Mouse (Mus musculus): ENCODE data around the gene Mrln. TPM values are rescaled to one million over a fixed set of nuclear protein-coding genes. Genes with fewer than 3 reads are reported as not detected.
A peak's percentile ranks its signal among the peaks of the same experiment; 100 is the strongest.
"Not testable (repeated sequence)": the region's sequence is repeated elsewhere in the genome, so short reads cannot be mapped to it uniquely, and the experiment has no call there.

Gene Mrln
- total RNA-seq, 2 experiments from 2014 or later = 4.0 TPM

- DNase-seq = peak in 1 of 2 experiments; percentile 47
Measured at GRCm38 (mm10) chr10:70195279-70195678, 9.2 kb upstream of the Mrln start.

- peak; percentile 42 to 44 for DNase-seq
Measured at GRCm38 (mm10) chr10:70195786-70196185, 8.7 kb upstream of the Mrln start.

GRCm38 (mm10) chr10:70196666-70197065 is 7.8 kb upstream of the Mrln start:
- DNase-seq = peak; percentile 38 to 72

GRCm38 (mm10) chr10:70197601-70198000 is 6.9 kb upstream of the Mrln start:
- DNase-seq = peak in 1 of 2 experiments; percentile 31

GRCm38 (mm10) chr10:70198012-70198411 is 6.5 kb upstream of the Mrln start:
- no peak for DNase-seq

GRCm38 (mm10) chr10:70198951-70199463 is 5.5 kb upstream of the Mrln start:
- no peak for DNase-seq

DNA sequence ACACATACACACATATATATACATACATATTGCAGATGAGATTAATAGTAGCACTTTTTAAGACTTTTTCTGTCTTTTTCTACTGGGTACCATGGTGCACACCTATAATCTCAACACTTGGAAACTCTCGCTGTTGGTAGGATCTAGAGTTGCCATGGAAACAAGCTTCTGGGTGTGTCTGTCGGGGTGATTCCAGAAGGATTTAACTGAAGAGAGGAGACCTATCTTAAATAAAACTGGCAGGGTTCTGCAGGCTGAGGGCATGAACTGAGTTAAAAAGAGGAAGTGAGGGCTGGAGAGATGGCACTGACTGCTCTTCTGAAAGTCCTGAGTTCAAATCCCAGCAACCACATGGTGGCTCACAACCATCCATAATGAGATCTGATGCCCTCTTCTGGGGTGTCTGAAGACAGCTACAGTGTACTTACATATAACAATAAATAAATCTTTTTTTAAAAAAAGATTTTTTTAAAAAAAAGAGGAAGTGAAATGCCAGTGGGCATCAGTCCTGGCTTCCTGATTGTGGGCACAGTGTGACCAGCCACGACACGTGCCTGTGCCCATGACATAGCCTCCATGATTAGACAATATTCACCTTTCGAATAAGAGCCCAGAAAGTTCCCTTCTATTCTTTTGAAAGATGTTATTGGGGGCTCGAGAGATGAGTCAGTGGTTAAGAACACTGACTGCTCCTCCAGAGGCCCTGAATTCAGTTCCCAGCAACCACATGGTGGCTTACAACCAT is 4.8 kb upstream of the Mrln start:
- no peak for DNase-seq

GRCm38 (mm10) chr10:70200889-70201500 is 3.5 kb upstream of the Mrln start:
- no peak for DNase-seq

DNA sequence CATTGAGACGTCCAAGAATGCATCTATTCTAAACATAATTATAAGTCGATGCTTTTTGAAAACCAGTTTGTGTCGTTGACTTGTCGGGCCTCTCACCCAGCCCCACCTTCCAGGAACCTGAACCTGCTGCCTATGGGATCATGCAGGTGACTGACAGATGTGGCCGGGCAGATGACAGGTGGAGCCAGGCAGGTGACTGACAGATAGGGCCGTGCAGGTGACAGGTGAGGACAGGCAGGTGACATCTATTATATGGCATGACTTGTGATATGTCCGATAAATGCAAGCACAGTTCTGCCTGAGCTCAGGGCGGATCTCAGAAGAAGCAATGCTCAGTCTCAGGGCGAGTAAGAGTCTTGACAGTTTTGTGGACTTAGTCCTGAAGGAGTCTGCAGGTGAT is 6.8 kb downstream of the Mrln start:
- DNase-seq = no peak

- no peak for DNase-seq
Measured at GRCm38 (mm10) chr10:70220971-70221370, 16.5 kb downstream of the Mrln start.

- not testable (repeated sequence) for DNase-seq
Measured at GRCm38 (mm10) chr10:70222231-70222630, 17.8 kb downstream of the Mrln start.

- DNase-seq = peak; percentile 25 to 60
Measured at GRCm38 (mm10) chr10:70224571-70224970, 20.1 kb downstream of the Mrln start.

DNA sequence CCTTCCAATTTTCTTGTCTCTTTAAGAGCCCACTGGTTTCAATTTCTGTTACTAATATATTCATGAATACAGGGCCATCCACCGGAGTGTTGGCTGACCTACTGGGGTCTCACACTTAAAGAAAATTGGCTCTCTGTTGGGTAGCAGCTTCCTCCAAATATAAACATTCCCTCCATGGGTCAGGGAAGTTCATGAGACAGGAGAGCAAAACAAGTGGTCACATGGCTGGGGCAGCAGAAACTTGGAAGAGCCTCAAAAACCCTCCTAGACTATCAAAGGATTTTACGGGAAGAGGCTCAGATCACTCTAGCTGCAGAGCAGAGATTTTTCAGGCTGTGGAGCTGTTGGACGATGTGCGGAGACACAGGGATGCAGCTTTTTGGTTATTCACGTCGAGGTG is 21.3 kb downstream of the Mrln start:
- peak; percentile 45 to 49 for DNase-seq

DNA sequence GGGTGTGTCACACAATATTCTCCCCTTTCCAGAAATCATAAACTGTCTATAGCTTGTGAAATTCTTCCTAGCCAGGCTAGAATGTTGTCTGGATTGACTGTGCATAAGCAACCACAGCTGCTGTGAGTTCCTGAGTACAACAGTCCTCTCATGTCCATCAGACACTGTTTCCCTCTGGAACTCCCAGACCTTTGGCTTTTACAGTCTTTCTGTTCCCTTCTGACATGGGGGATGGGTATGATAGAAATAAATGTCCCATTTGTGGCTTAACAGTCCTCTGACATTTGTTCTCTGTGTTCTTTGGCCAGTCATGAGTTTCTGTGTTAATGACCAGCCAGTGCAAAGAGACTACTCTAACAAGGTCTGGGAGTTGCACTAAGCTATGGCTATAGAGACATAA is 22.1 kb downstream of the Mrln start:
- peak in 1 of 2 experiments; percentile 30 for DNase-seq

- DNase-seq = peak; percentile 50 to 70
Measured at GRCm38 (mm10) chr10:70230352-70230751, 25.9 kb downstream of the Mrln start.

DNA sequence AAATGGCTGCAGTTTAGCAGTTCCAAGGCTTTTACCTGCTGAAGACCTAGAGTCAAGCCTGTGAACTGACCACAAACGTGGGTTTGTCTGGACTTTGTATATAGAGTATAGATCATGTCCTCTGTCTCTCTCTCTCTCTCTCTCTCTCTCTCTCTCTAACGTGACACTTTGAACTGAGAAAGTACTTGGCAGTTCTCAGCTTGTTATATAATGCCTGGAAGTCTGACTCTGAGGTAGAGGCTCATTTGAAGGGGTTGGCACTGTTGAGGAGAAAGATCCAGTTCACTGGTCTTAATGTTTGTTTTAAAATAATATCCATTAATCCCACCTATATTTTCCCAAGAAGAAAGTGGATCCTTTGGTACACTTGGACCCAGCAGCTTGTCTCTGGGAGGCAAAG is 33.5 kb downstream of the Mrln start:
- DNase-seq = no peak

- peak in 1 of 2 experiments; percentile 35 for DNase-seq
Measured at GRCm38 (mm10) chr10:70242751-70243444, 38.4 kb downstream of the Mrln start.

GRCm38 (mm10) chr10:70244921-70245558 is 40.6 kb downstream of the Mrln start, which contains the start of gene Slc16a9:
Gene Slc16a9, plus strand, starts transcription at chr10:70245100.
- peak; percentile 75 to 82 for DNase-seq

DNA sequence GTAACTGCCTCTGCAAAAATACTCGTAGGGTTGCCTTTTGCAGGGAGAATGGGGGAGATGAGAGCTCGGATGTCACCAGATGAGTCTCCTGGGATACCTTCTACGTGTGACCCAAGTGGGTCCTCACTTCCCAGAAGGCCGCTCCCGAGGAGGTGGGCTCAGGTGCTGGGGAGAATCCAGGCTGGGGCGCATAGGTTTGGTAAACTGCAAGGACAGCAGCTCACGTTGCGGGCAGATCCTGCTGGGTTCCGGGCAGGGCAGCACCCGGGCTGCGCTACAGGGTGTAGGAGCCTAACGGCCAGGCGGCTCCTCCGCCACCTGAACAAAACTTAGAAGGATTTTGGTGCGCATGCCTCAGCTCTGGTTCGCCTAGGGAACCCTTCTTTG is 41.1 kb downstream of the Mrln start:
- DNase-seq = peak in 1 of 2 experiments; percentile 8

DNA sequence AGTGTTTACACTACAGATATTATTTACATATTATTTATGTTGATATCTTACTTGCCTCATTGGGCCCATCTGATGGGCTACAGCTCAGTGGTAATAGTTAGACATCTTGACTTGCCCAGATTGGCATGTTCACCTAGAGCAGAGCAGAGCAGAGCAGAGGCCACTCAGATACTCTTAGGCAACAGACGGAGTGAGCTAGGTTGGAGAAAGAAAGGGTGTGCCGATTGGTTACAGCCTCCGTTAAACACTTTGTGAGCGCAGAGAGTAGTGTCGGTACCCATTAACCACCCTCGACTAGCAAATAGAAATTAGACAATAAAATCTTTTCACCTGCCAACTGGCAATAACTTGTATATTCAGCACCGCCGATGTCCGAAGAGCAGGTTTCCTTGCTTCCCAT is 41.6 kb downstream of the Mrln start:
- no peak for DNase-seq

GRCm38 (mm10) chr10:70250354-70250753 is 45.9 kb downstream of the Mrln start:
- no peak for DNase-seq

GRCm38 (mm10) chr10:70250766-70251165 is 46.3 kb downstream of the Mrln start:
- peak; percentile 40 to 42 for DNase-seq
